Mouse (Mus musculus): ENCODE data around the gene Cdk1. TPM values are rescaled to one million over a fixed set of nuclear protein-coding genes. Genes with fewer than 3 reads are reported as not detected.

The Cdk1 gene
- total RNA-seq, 2 experiments from 2014 or later: 104 to 371 TPM

DNA sequence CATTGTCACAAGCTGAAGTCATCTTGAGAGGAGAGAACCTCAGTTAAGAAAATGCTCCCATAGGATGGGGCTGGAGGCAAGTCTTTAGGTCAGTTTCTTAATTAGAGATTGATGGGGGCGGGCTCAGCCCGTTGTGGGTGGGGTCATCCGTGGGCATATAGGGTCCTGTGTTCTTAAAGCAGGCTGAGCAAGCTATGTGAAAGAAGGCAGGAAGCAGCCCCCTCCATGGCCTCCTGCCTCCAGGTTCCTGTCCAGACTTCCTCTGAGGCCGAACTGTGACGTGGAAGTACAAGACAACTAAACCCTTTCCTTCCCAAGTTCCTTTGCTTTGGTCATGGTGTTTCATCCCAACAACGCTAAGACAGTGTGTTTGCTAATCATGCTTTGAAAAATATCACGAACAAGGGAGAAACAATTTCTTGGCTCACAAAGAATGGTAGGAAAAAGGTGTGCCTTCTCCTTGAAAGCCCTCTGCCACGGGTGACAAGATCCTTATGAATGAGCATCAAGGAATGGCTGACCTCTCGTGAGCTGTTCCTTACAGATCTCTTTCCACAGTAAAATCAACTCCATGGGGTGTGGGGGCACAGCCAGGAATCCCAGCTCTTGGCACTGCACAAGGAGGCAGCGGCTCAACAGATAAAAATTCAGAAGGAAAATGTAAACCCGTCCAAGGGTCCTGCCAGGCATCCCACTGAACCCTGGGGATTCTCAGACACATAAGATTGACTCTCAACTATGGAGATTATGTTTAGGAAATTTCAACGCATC lies 1.5 kb downstream of the Cdk1 start:
- ATAC-seq (replicated peaks; ENCODE audit: poor library complexity, severe bottlenecking): peak; percentile 68

DNA sequence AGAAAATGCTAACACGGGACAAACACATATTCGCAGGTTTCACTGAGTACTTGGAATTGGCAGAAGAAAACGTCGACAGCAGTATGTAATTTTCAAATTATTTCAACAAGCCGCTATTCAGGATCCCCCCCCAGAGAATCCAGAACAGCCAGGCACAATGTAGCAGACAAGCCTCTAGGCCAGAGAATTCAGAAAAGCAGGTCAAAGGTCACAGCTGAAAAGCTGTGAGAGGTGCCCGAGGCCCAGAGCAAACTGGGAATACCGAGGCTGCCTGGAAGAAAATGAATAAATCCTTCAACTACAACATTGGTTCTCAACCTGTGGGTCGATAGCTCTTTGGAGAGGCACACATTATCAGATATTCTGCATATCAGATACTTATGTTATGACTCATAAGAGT lies 4.5 kb downstream of the Cdk1 start:
- no peak for ATAC-seq (replicated peaks; ENCODE audit: poor library complexity, severe bottlenecking)

DNA sequence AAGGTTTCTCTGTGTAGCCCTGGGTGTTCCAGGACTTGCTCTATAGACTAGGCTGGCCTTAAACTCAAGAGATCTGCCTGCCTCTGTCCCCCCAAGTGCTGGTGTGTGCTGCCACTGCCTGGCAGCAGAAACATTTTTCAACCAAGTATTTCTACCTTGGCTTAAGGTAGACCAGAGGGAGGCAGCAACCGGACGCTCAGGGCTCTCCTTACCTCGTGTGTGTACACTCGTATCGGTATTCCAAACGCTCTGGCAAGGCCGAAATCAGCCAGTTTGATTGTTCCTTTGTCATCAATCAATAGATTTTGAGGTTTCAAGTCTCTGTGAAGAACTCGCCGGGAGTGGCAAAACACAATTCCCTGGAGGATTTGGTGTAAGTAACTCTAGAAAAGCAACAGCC lies 10.4 kb downstream of the Cdk1 start:
- no peak for ATAC-seq (replicated peaks; ENCODE audit: poor library complexity, severe bottlenecking)

DNA sequence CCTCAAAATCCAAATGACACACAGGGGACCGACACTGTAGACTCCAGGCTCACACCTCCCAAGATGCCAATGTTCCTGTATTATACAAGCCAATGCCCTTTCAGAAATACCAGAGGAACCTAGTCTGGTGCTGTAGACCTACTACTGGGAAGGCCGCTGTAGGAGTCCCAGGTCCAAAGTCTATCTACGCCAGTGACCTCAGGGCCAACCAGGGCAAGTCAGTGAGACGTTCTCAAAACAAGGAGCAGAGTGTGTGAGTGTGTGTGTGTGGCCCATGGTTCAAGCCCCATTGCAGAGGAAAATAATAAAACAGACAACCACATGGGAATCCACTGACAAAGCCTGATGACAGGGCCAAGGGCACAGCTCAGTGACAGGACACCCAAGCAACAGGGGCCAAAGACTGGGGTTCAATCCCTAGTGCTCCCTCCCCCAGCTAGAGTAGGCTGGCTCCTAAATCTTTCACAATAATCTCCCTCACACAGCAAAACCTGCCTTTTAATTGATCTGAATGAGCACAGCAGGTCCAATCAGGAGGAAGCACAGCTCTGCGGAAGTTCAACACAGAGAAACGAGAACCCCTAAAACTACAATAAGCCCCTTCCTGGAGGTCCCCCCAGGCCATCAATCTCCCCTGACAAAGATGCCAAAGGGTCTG lies 11.0 kb downstream of the Cdk1 start:
- no peak for ATAC-seq (replicated peaks; ENCODE audit: poor library complexity, severe bottlenecking)

DNA sequence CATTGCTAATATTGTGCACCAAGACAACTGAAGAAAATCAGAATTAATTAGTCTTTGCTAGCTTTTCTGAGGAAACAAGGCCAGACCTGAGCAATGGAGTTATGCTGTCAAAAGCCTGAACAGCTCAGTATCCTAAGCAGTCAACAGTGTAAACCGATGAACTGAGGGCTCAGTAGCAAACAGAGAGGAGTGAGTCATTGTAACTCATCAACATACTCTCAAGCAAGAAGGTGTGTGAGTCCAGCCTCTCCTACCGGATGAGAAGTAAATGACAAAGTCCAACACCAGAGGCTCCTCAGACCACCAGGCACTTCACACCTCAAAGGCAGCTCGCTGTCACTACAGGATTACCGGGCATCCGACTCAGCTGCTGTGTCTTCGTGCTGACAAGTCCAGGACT lies 12.7 kb downstream of the Cdk1 start:
- no peak for ATAC-seq (replicated peaks; ENCODE audit: poor library complexity, severe bottlenecking)

DNA sequence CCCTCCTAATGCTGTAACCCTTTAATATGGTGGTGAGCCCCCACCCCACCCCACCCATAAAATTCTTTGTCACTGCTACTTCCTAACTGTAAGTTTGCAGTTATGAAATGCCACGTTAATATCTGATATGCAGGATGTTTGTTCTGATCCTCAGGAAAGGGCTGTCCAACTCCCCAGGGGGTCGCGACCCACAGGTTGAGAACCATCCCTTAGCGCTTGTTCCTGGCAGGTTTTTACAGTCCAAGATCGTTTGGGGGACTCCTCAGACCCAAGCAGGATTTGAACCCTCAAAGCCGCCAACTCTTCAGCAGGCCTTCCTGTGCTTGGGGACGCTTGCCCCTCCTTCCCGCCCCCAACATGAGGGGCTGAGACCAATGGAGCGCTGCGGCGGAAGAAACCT lies 16.5 kb downstream of the Cdk1 start:
- no peak for ATAC-seq (replicated peaks; ENCODE audit: poor library complexity, severe bottlenecking)

DNA sequence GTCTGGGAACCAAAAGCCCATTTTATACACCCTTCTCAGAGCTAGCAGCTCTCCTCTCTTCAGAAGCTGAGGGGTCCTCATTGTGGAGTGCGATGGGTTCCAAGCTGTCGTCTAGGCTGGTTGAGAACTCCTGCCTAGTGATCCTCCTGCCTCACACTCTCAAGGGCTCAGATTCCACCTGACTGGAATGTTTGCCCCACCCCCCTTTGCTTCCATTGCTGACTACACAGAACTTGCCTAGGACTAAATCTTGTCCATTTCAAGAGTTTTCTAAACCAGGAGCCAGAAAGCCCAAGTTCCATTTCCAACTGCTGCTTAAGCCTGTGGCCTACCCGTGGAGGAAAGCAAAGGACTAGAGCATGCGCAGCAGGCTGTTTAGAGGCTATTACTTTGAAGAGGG lies 17.1 kb downstream of the Cdk1 start:
- no peak for ATAC-seq (replicated peaks; ENCODE audit: poor library complexity, severe bottlenecking)

DNA sequence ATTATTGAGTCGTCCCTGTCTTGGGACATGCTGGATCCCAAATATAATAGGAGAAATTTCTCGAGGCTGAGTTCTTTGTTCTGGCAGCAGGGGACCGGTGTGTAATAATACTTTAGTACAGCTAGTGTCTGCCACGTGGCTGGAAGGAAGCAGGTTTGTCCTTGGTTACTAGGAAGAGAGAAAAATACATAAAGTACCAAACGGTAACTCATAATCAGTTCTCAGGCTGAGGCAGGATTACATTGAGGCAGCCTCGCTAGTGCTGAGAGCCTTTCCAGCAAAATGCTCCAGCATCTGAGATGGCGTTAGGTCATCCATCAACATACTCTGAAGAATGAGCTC lies 17.6 kb downstream of the Cdk1 start:
- ATAC-seq (replicated peaks; ENCODE audit: poor library complexity, severe bottlenecking): no peak

DNA sequence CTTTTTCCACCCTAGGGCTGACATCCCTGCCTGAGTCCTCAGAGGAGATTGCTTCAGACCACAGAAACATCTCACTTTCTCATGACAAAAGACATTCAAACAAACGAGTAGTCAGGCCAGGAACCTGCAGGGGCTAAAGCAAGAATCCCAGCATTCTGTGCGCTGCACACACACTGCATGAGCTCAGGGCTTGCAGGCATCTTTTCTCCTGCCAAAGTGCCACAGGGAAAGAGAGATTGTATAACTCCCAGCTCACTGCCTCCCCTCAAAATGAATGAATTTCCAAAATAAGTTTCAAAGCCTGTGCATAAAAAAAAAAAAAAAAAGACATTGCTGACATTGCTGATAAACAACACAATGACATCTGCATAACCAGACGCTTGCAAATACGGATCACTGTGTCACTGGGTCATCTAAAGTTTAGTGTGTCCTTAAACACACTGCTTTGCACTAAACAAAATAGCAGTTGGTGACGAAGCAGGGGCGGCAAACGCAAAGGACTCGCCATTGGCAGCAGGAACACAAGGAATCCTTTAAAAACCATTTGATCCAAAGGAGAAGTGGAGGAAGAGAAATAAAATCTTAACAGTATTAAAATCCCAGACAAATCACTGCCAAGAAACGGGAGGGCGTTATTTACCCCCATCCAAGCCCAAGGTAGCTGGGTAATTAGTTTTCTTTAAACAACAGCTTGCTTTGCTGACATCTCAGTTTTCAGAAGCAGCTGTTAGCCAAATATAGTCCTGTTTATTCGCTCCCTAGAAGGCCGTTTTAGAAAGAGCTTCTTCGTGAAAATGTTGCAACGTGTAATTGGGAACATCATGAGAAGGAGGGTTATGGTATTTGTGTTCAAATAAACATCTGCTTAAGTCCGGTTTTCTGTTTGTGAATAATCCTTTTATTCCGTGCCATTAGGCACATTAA lies 18.2 kb downstream of the Cdk1 start:
- no peak for ATAC-seq (replicated peaks; ENCODE audit: poor library complexity, severe bottlenecking)

DNA sequence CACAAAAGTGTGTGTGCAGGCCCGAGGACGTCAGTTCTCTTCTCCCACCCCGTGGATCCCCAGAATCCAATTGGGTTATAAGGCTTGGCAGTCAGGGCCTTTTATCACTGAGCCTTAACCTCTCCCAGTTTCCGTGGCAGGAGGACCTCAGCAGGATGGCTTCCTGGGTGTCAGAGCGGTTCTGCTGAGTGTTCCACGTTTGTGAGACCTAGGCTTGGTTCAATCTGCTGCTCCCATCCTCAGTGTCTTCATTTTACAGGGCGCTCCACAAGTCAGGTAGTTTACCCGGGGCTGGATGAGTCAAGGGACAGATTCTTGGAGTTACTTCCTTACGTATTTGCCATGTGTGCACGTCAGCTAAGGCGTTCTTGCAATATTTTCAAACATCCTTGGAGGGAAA lies 19.5 kb downstream of the Cdk1 start:
- no peak for ATAC-seq (replicated peaks; ENCODE audit: poor library complexity, severe bottlenecking)

DNA sequence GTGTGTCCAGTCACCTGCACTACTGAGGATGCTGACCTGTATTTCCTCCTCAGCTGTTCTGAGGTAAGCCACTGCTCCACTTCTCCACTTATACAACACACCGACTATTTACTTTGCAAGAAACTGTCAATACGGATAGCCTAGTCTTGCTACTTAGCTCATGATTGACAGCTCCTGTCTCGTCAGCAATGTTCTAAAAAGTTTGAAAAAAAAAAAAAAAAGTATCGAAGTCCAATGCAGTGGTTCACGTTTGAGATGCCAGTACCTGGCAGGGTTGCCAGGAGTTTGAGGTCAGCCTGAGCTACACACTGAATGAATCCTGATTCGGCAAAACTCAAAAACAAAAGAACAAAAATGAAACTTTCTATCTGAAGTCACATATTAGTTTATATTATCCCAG lies 21.5 kb downstream of the Cdk1 start:
- ATAC-seq (replicated peaks; ENCODE audit: poor library complexity, severe bottlenecking): no peak

DNA sequence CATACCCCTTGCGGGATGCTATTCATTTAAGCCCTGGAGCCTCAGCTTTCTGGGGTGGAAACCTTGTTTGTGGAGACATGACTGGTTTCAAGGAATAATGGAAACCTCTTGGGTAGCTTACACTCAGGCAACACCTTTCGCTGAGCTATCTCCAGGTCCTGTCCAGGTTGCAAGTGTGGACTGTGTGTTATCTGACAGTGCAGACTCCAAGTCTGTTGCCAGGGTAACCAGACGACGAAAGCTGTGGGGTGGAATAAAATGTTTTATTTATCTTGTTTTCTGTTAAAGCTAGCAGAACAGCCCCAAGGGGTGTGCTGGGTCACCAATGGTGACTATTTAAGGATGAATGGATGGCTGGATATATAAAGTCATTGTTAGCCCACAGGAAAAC lies 24.1 kb downstream of the Cdk1 start:
- ATAC-seq (replicated peaks; ENCODE audit: poor library complexity, severe bottlenecking): no peak

DNA sequence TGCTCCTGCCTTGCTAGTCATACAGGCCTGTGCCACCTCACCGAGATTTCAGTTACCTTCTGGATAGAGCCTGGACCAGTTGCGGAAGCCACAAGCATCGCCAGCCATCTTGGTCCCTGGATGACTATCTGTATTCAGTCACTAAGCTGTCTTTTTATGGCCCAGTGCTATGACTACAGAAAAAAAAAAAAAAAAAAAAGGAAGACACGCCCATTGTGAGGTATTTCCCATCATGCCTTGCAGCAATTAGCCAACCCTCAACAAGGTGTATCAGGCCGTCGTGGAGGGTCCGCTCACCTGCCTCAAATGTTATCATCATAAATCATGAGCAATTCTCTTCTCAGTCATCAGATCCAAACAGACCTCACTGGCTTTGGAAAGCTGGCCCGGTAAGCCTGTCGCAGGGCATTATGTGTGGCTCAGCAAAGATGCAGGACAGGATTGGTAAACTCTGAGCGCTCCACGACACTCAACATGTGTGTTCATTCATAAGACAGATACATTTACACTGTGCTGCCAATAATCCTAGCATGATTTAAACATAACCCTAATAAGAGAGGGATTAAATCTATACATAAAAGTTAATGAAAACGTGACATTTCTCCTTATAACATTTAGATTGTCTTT lies 24.6 kb downstream of the Cdk1 start:
- ATAC-seq (replicated peaks; ENCODE audit: poor library complexity, severe bottlenecking): no peak

DNA sequence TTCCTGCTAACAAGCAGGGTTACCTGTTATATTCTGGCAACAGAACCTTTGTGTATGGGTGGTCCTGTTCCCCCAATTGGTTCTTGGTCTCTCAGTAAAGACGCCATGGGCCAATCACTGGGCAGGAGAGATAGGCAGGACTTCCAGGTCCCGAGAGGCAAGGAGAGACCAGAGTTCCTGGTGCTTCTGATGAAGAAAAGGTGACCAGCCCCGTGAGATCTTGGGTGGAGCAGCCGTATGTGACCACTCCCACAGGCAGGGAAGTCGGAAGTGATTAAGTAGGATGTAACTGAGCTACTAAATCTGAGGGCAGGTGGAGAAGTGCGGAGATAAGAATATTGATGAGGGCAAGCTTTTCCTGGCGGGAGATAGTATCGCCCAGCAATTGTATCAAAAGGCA lies 25.4 kb downstream of the Cdk1 start:
- no peak for ATAC-seq (replicated peaks; ENCODE audit: poor library complexity, severe bottlenecking)

DNA sequence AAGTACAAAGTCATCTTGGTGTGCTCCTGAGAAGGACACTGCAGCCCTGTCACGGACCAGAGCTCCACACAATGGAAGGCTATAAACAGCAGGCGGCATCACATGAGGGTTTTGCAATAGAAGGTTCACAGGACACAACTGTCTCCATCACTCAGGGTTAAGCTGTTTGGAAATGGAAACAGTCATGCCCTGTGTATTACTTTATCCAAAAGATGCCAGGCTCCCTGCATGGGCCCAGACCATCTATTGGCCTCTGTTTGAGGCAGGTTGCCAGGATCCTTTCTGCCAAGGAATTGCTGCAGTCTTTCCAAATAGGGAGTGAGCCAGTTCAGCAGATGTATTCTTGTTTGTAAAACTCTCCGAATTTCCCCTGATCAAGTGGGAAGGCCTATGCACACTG lies 26.3 kb downstream of the Cdk1 start:
- no peak for ATAC-seq (replicated peaks; ENCODE audit: poor library complexity, severe bottlenecking)

DNA sequence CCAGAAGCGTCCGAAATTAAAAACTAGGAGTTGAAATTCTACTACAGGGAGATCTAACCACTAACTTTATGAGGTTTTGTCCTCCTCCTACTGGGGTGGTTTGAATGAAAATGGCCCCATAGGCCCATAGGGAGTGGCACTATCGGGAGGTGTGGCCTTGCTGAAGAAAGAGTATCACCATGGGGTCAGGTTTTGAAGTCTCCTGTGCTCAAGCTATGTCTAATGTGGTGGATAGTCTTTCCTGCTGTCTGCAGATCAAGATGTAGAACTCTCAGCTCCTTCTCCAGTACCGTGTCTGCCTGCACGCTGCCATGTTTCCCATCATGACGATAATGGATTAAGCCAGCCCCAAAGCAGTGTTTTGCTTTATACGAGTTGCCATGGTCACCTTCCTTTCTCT lies 27.9 kb downstream of the Cdk1 start:
- ATAC-seq (replicated peaks; ENCODE audit: poor library complexity, severe bottlenecking): no peak

DNA sequence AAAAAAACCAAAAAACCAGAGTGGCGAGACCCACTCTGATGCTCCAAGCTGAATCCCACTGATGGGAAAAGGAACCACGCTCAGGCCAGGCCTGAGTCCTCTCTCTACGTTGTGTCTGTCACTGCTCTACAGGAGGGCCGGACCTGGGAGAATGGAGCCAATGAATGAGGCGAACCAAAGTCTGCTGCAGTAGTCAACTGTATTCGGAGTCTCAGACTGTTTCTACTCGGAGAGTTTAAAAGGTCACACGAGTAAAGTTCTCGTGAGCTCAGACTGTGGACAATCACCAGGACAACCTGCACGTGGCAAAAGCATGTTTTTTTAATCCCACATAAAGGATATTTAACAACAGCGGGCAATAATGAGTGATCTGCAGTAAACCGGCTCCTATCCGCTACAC lies 28.8 kb downstream of the Cdk1 start:
- ATAC-seq (replicated peaks; ENCODE audit: poor library complexity, severe bottlenecking): no peak

DNA sequence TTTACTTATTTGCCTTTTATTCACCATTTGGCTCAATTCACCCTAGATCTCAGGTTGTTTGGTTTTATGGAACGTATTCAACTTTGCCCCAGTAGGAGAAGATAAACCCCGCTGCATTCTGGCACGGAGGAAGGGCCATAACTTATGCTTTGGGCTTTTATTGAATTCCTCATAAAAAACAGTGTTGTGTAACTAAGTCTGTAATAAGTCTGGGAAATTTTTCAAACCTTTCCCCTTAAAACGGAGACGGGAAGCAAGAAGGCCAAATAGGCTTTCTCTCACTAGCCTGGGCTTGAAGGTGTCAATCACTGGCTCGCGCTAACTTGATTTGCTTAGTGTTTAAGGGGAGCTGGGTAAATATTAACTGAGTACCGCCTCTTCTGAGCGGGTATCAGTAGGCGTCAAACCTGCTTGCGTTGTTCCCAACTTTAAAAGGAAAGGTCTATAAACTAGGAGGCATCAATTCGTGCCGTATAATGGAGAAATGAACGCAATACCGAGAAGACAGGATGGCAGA lies 31.2 kb downstream of the Cdk1 start:
- no peak for ATAC-seq (replicated peaks; ENCODE audit: poor library complexity, severe bottlenecking)

DNA sequence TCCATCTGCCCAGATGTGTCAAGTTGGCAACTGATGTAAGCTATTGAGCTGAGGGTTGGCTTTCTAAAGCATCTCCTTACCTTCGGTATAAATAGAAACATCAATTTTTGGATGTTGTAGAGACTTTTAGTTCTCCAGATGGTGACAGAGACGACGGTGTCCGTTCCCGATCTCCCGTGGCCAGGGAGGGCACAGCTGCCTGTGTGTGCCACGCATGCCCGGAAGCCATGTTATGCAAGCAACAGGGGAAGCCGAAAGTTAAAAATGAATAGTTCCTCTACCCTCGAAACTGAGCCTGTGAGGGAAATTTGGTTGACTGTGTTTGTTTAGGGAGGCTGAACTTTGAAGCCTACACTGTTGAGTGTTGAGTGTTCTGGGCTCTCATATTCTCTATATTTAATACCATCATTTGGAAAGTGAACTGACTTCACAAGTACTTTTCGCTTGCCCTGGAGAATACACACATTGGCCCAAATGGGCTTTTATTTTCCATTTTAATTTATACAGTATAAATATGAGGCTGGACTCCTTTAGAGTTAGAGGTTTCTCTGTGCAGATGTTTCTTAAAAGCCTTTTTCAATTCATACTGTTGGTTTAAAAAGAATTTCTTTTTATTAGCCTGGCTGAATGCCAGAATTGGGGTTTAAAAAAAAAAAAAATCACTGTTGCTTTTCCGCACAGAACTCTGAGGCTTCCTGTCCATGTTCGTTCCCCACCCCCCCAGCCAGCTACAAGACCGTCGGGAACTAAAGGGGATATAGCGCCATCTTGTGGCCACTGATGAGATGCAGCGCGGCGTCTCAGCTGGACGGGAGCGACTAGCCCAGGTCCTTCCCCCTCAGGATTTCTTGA lies 31.8 kb downstream of the Cdk1 start:
- ATAC-seq (replicated peaks; ENCODE audit: poor library complexity, severe bottlenecking): peak; percentile 90

DNA sequence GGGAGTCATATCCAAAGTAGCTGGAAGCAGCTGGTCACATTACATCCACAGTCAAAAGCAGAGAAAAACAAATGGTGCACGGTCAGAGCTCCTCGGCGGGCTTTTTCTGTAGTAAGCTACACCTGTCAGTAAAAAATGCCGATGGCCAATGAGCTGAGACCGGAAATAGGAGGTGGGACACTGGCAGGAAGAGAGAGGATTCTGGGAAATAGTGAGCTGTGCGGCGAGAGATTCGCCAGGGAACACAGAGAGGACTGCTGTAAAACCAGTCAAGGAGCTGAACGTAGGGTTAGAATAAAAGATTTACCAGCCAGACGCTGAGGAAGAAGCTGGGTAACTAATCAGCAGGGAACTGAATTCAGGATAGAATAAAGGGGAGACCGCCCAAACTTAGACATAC lies 34.2 kb downstream of the Cdk1 start:
- ATAC-seq (replicated peaks; ENCODE audit: poor library complexity, severe bottlenecking): no peak
